Mouse (Mus musculus) testis, postnatal 10 days (tissue): ENCODE data around the gene Kiz.

ENCODE experiments used
- DNase-seq: peaks from one replicate; pipeline ENCODE4 v3.0.0; 2021; ENCODE audit warnings: low spot score

Kiz gene

GRCm38 (mm10) chr2:146975453-146976028, 119.9 kb downstream of the Kiz start:
- no peak for DNase-seq

GRCm38 (mm10) chr2:146982786-146983185, 127.1 kb downstream of the Kiz start:
- DNase-seq: no peak

- no peak for DNase-seq
Measured at GRCm38 (mm10) chr2:146984831-146985230, 129.2 kb downstream of the Kiz start.

- DNase-seq: no peak
Measured at GRCm38 (mm10) chr2:146985807-146986206, 130.1 kb downstream of the Kiz start.

GRCm38 (mm10) chr2:146986429-146986828, 130.8 kb downstream of the Kiz start:
- no peak for DNase-seq

GRCm38 (mm10) chr2:147007265-147007664, 151.6 kb downstream of the Kiz start:
- no peak for DNase-seq

GRCm38 (mm10) chr2:147009084-147009483, 153.4 kb downstream of the Kiz start:
- no peak for DNase-seq

GRCm38 (mm10) chr2:147010141-147010540, 154.5 kb downstream of the Kiz start:
- no peak for DNase-seq

- no peak for DNase-seq
Measured at GRCm38 (mm10) chr2:147010952-147011351, 155.3 kb downstream of the Kiz start.

- DNase-seq: no peak
Measured at GRCm38 (mm10) chr2:147011474-147012140, 155.9 kb downstream of the Kiz start.

GRCm38 (mm10) chr2:147012141-147012622, 156.5 kb downstream of the Kiz start:
- DNase-seq: peak; percentile 40

- DNase-seq: peak; percentile 94
Measured at GRCm38 (mm10) chr2:147012623-147013184, 157.0 kb downstream of the Kiz start, which contains the start of gene Xrn2. Gene Xrn2 (plus strand): TSS chr2:147012996.

GRCm38 (mm10) chr2:147013194-147013969, 157.7 kb downstream of the Kiz start:
- DNase-seq: peak; percentile 81

GRCm38 (mm10) chr2:147014101-147014886, 158.6 kb downstream of the Kiz start:
- no peak for DNase-seq
